Mouse (Mus musculus): Measurements from ENCODE around the gene Dync1i1. TPM values are rescaled to one million over a fixed set of nuclear protein-coding genes. Genes with fewer than 3 reads are reported as not detected.

Dync1i1 gene
- polyA plus RNA-seq, 1 experiment from 2014 or later = 46.2 TPM

Other genes starting within 250 kb of the Dync1i1 start
- gene Pdk4, start 229.3 kb upstream of the Dync1i1 start, polyA plus RNA-seq (2015; fragmentation: Nextera tagmentation; extraction: Ambion mirVana) = 0.86 and 1.4 TPM in 2 replicates

All from neural tube, embryonic 15.5 days (tissue).